Mouse (Mus musculus): ENCODE measurements at regions not wholly inside any gene's neighbourhood (a gene's known extent, or its start where the extent isn't known, plus 50 kb on each side); places are given as distances from the start of the nearest gene placed in this dataset.

GRCm38 (mm10) chr3:57951438-57951837, 103.6 kb upstream of the Pfn2 start:
- H3K27me3 ChIP-seq (ENCODE audit: control insufficient read depth in 1 of 2, insufficient read depth in 2 of 2, low read length in 2 of 2) = no peaks in the 10 kb centered on the region
- H3K9ac ChIP-seq (ENCODE audit: control insufficient read depth, low read depth, low read length, poor library complexity, severe bottlenecking) = no peak overlapping the region
- no peaks in the 10 kb centered on the region for H3K4me1 ChIP-seq (ENCODE audit: control insufficient read depth in 1 of 2, insufficient read depth in 2 of 2, low read length in 2 of 2)
- TF ChIP-seq POLR2AphosphoS5 (IDR thresholded peaks at IDR 0.05; ENCODE audit: borderline replicate concordance, low read depth, low read length) = no peak
- TF ChIP-seq CTCF (IDR thresholded peaks at IDR 0.05 in 2 of 3, conservative IDR thresholded peaks at IDR 0.05 in 1 of 3; ENCODE audit: control insufficient read depth in 1 of 3, insufficient read depth in 1 of 3, low read depth in 2 of 3, low read length in 3 of 3, poor library complexity in 1 of 3, severe bottlenecking in 1 of 3) = no peak
- no peak for TF ChIP-seq USF2 (IDR thresholded peaks at IDR 0.05; ENCODE audit: borderline replicate concordance in 1 of 2, insufficient read depth in 1 of 2, low read depth in 1 of 2, low read length in 2 of 2)
- TF ChIP-seq MEF2A (IDR thresholded peaks at IDR 0.05; ENCODE audit: extremely low read depth, insufficient replicate concordance, low read depth, low read length, poor library complexity, severe bottlenecking) = no peak
- TF ChIP-seq BHLHE40 (IDR thresholded peaks at IDR 0.05; ENCODE audit: borderline replicate concordance, low read depth, low read length) = no peak
- DNase-seq (ENCODE audit: low read depth, low spot score) = no peak
- no peak overlapping the region for H3K4me3 ChIP-seq (ENCODE audit: control insufficient read depth in 1 of 2, insufficient read depth in 1 of 2, low read depth in 2 of 2, low read length in 2 of 2)
- H3K79me2 ChIP-seq (ENCODE audit: control insufficient read depth, insufficient read depth, low read length, poor library complexity) = no peaks in the 10 kb centered on the region
- no peak overlapping the region for H3K27ac ChIP-seq (ENCODE audit: control insufficient read depth, low read depth, low read length)
- H3K9me3 ChIP-seq (replicated peaks; ENCODE audit: insufficient read depth, low read length) = no peaks in the 10 kb centered on the region
- no peaks in the 10 kb centered on the region for H3K36me3 ChIP-seq (ENCODE audit: control insufficient read depth in 1 of 2, insufficient read depth in 2 of 2, low read length in 2 of 2)

GRCm38 (mm10) chr3:57957352-57957751, 109.5 kb upstream of the Pfn2 start:
- H3K4me1 ChIP-seq (ENCODE audit: control insufficient read depth in 1 of 2, insufficient read depth in 2 of 2, low read length in 2 of 2) = no peaks in the 10 kb centered on the region
- no peaks in the 10 kb centered on the region for H3K79me2 ChIP-seq (ENCODE audit: control insufficient read depth, insufficient read depth, low read length, poor library complexity)
- no peak for DNase-seq (ENCODE audit: low read depth, low spot score)
- H3K27me3 ChIP-seq (ENCODE audit: control insufficient read depth in 1 of 2, insufficient read depth in 2 of 2, low read length in 2 of 2) = no peaks in the 10 kb centered on the region
- no peak overlapping the region for H3K4me3 ChIP-seq (ENCODE audit: control insufficient read depth in 1 of 2, insufficient read depth in 1 of 2, low read depth in 2 of 2, low read length in 2 of 2)
- no peaks in the 10 kb centered on the region for H3K36me3 ChIP-seq (ENCODE audit: control insufficient read depth in 1 of 2, insufficient read depth in 2 of 2, low read length in 2 of 2)
- no peaks in the 10 kb centered on the region for H3K9me3 ChIP-seq (replicated peaks; ENCODE audit: insufficient read depth, low read length)
- TF ChIP-seq MXI1 (IDR thresholded peaks at IDR 0.05; ENCODE audit: low read depth, low read length) = no peak
- no peak for TF ChIP-seq E2F4 (IDR thresholded peaks at IDR 0.05; ENCODE audit: borderline replicate concordance, low read depth, low read length)
- TF ChIP-seq MAFK (IDR thresholded peaks at IDR 0.05; ENCODE audit: borderline replicate concordance, low read depth, low read length) = no peak
- no peak for TF ChIP-seq ZC3H11A (IDR thresholded peaks at IDR 0.05; ENCODE audit: low read depth, low read length)
- TF ChIP-seq SMC3 (IDR thresholded peaks at IDR 0.05; ENCODE audit: low read depth, low read length) = no peak
- TF ChIP-seq NRF1 (IDR thresholded peaks at IDR 0.05; ENCODE audit: insufficient read depth, low read depth, low read length, poor library complexity, severe bottlenecking) = no peak
- TF ChIP-seq TBP (IDR thresholded peaks at IDR 0.05; ENCODE audit: low read depth, low read length) = no peak
- no peak for TF ChIP-seq MEF2A (IDR thresholded peaks at IDR 0.05; ENCODE audit: extremely low read depth, insufficient replicate concordance, low read depth, low read length, poor library complexity, severe bottlenecking)
- TF ChIP-seq UBTF (IDR thresholded peaks at IDR 0.05; ENCODE audit: borderline replicate concordance, insufficient read depth, low read depth, low read length) = no peak
- TF ChIP-seq GATA1 (IDR thresholded peaks at IDR 0.05; ENCODE audit: low read depth, low read length) = no peak
- TF ChIP-seq CTCF (IDR thresholded peaks at IDR 0.05 in 2 of 3, conservative IDR thresholded peaks at IDR 0.05 in 1 of 3; ENCODE audit: control insufficient read depth in 1 of 3, insufficient read depth in 1 of 3, low read depth in 2 of 3, low read length in 3 of 3, poor library complexity in 1 of 3, severe bottlenecking in 1 of 3) = no peak
- TF ChIP-seq CHD2 (IDR thresholded peaks at IDR 0.05; ENCODE audit: low read length) = no peak
- no peak overlapping the region for H3K27ac ChIP-seq (ENCODE audit: control insufficient read depth, low read depth, low read length)
- no peak overlapping the region for H3K9ac ChIP-seq (ENCODE audit: control insufficient read depth, low read depth, low read length, poor library complexity, severe bottlenecking)

Measured in MEL (cell line).